Mouse (Mus musculus): ENCODE data around the gene Acads.

- TF ChIP-seq CTCF (IDR thresholded peaks at IDR 0.05; ENCODE audit: borderline replicate concordance, extremely low read depth, insufficient read depth, insufficient read length) (no peak), POLR2A (IDR thresholded peaks at IDR 0.05; ENCODE audit: borderline replicate concordance, extremely low read depth, insufficient read depth, insufficient read length, poor library complexity, severe bottlenecking) (no peak)
Measured at GRCm38 (mm10) chr5:115074749-115075148, 44.4 kb downstream of the Acads start.
